Mouse (Mus musculus) CD4-positive, CD25-positive, alpha-beta regulatory T cell, adult 9 weeks (primary cell): ENCODE data around the gene Fbxo39. TPM values are rescaled to one million over a fixed set of nuclear protein-coding genes. Genes with fewer than 3 reads are reported as not detected.

Experiments
- polyA plus RNA-seq: library from polyadenylated mRNA; unstranded; fragments of 100-300 nt; shearing (Covaris generic); gene quantifications from one replicate; pipeline ENCODE4 v1.2.1, GENCODE M21; 2017

The Fbxo39 gene
- 0.68 TPM for polyA plus RNA-seq

GRCm38 (mm10) chr11:72314151-72314895 lies at the start of gene Fbxo39:
Gene Fbxo39 (plus strand): TSS chr11:72314444.

GRCm38 (mm10) chr11:72266960-72267560 lies 47.2 kb upstream of the Fbxo39 start, which contains the start of gene Slc13a5:
Gene Slc13a5 (minus strand): TSS chr11:72267222.

GRCm38 (mm10) chr11:72301334-72301733 lies 12.9 kb upstream of the Fbxo39 start, which contains the start of gene Xaf1:
Gene Xaf1 (plus strand): TSS chr11:72301629.

GRCm38 (mm10) chr11:72362347-72362741 lies 48.1 kb downstream of the Fbxo39 start, which contains the start of gene Tekt1:
Gene Tekt1 (minus strand): TSS chr11:72362442.

Other genes starting within 250 kb of the Fbxo39 start
- not detected for gene Pitpnm3, start 178.7 kb upstream of the Fbxo39 start, polyA plus RNA-seq
- gene Gm43951, start 107.6 kb upstream of the Fbxo39 start, polyA plus RNA-seq = 0.33 TPM
- 31.2 TPM for gene 4933427D14Rik, start 107.0 kb upstream of the Fbxo39 start, polyA plus RNA-seq
- 123 TPM for gene Txndc17, start 106.9 kb upstream of the Fbxo39 start, polyA plus RNA-seq
- gene Med31, start 98.9 kb upstream of the Fbxo39 start, polyA plus RNA-seq = 26.1 TPM
- gene Slc13a5, start 47.2 kb upstream of the Fbxo39 start, polyA plus RNA-seq = not detected
- gene Xaf1, start 12.8 kb upstream of the Fbxo39 start, polyA plus RNA-seq = 110 TPM
- gene Tekt1, start 48.0 kb downstream of the Fbxo39 start, polyA plus RNA-seq = not detected
- gene Smtnl2, start 97.3 kb downstream of the Fbxo39 start, polyA plus RNA-seq = not detected
- gene Ggt6, start 121.1 kb downstream of the Fbxo39 start, polyA plus RNA-seq = not detected
- gene Mybbp1a, start 126.9 kb downstream of the Fbxo39 start, polyA plus RNA-seq = 128 TPM
- gene Spns2, start 175.5 kb downstream of the Fbxo39 start, polyA plus RNA-seq = not detected
- 0.69 TPM for gene Spns3, start 236.1 kb downstream of the Fbxo39 start, polyA plus RNA-seq